Mouse (Mus musculus) neural tube, embryonic 11.5 days (tissue): Measurements from ENCODE around the gene Ccsap. TPM values are rescaled to one million over a fixed set of nuclear protein-coding genes. Genes with fewer than 3 reads are reported as not detected.

Experiments used
- ATAC-seq: fragments of 200-750 bp; cut with Nextera tagmentation; 2 replicates; pipeline ENCODE4 v1.8.0; 2017; ENCODE audit warnings: moderate number of reproducible peaks, mild to moderate bottlenecking, moderate TSS enrichment, moderate library complexity; ENCODE audit not compliant: insufficient read depth, low FRiP score, low TSS enrichment
- DNase-seq: peaks from one replicate; pipeline ENCODE4 v3.0.0-alpha.2; 2015; ENCODE audit warnings: low spot score
- H3K27ac ChIP-seq: fragments of 300-500 bp; sonication (generic); 2 replicates; pipeline ENCODE4 v1.5.1; 2014; ENCODE audit warnings: low read depth, mild to moderate bottlenecking, low read length
- H3K27me3 ChIP-seq: fragments of 300-500 bp; sonication (generic); 2 replicates; pipeline ENCODE4 v1.6.1; 2014; ENCODE audit warnings: mild to moderate bottlenecking, low read length, mixed read lengths; ENCODE audit not compliant: control insufficient read depth, insufficient read depth
- H3K36me3 ChIP-seq: fragments of 300-500 bp; sonication (generic); 2 replicates; pipeline ENCODE4 v1.6.1; 2014; ENCODE audit warnings: mild to moderate bottlenecking, low read length, moderate library complexity, mixed read lengths; ENCODE audit not compliant: control insufficient read depth, insufficient read depth
- H3K4me1 ChIP-seq: fragments of 300-500 bp; sonication (generic); 2 replicates; pipeline ENCODE4 v1.6.1; 2014; ENCODE audit warnings: low read length, mixed read lengths; ENCODE audit not compliant: control insufficient read depth, insufficient read depth
- H3K4me2 ChIP-seq: fragments of 300-500 bp; sonication (generic); 2 replicates; pipeline ENCODE4 v1.6.1; 2014; ENCODE audit warnings: low read depth, mild to moderate bottlenecking, moderate library complexity
- H3K4me3 ChIP-seq: fragments of 300-500 bp; sonication (generic); 2 replicates; pipeline ENCODE4 v1.5.1; 2014; ENCODE audit warnings: low read depth, low read length
- H3K9ac ChIP-seq: fragments of 300-500 bp; sonication (generic); 2 replicates; pipeline ENCODE4 v1.6.1; 2014; ENCODE audit warnings: mild to moderate bottlenecking, low read length
- H3K9me3 ChIP-seq: fragments of 300-500 bp; sonication (generic); 2 replicates; pipeline ENCODE4 v1.6.1; 2016; ENCODE audit warnings: low read length; ENCODE audit not compliant: control insufficient read depth
- WGBS: fragments of 180-500 bp; shearing (Covaris S2); extraction: QIAGEN DNeasy Blood & Tissue Kit; methylation state at CpG from one replicate; pipeline ENCODE4 v1.1.7; 2014; 5-methylcytosine and 5-hydroxymethylcytosine counted together
- polyA plus RNA-seq: library from polyadenylated mRNA; unstranded; fragments of >200 nt; fragmentation: Nextera tagmentation; extraction: Ambion mirVana; gene quantifications from 2 replicates; pipeline ENCODE4 v1.2.1, GENCODE M21; 2014

The Ccsap gene
- polyA plus RNA-seq, 1 experiment from 2014 or later = 6.7 TPM

DNA sequence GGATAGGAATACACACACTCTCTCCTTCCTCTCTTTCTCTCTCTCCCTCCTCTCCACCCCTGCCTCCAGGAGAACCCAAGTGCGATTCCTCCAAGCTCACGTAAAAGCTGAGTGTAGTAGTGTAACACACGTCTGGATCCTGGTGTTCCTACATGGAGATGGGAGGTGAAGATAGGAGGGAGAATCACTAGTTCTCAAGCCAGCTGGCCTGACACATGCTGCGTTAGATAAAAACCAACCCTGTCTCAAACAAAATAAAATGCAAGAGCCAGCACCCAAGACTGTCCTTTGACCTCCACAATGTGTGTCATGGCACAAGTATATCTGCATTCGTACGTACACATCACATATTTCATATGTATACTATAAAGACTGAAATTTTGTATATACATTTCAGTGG is 39.2 kb downstream of the Ccsap start:
- 93% methylated on average over 6 of the region's 6 CpGs for WGBS
- Histone ChIP-seq H3K4me3 (no peak overlapping the region), H3K4me1 (no peaks in the 10 kb centered on the region), H3K36me3 (no peaks in the 10 kb centered on the region), H3K9me3 (no peaks in the 10 kb centered on the region), H3K4me2 (no peak overlapping the region), H3K9ac (no peak overlapping the region), H3K27ac (no peak overlapping the region), H3K27me3 (no peaks in the 10 kb centered on the region)
- DNase-seq = no peak
- no peak for ATAC-seq

- Histone ChIP-seq H3K27me3 (no peaks in the 10 kb centered on the region), H3K9me3 (no peaks in the 10 kb centered on the region), H3K36me3 (no peaks in the 10 kb centered on the region), H3K4me3 (no peak overlapping the region), H3K4me2 (no peak overlapping the region), H3K27ac (no peak overlapping the region), H3K4me1 (no peaks in the 10 kb centered on the region), H3K9ac (no peak overlapping the region)
- ATAC-seq (no peak), DNase-seq (no peak)
- WGBS = 94% methylated on average over 19 of the region's 19 CpGs
These were observed 40.1 kb downstream of the Ccsap start for GRCm38 (mm10) chr8:123819683-123820610.

DNA sequence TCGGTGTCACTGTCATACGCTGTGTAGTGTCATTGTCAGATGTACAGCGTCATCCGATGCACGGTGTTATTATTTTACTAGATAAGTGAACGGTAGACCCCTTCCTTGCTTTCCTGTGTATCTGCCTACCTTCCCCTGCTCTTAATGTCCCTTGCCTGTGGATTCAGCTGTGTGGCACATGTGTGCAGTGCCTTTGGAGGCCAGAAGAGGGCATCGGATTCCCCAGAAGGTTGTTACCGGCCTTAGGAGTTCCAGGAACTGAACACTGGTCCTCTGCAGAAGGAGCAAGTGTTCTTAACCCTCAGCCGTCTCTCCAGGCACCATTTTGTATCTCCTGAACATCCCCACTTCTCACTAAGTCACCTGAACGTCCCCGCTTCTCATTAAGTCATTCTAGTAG is 42.3 kb downstream of the Ccsap start:
- Histone ChIP-seq H3K27me3 (no peaks in the 10 kb centered on the region), H3K4me3 (no peak overlapping the region), H3K27ac (no peak overlapping the region), H3K36me3 (no peaks in the 10 kb centered on the region; the same call in 1 of the 2 replicates), H3K9ac (no peak overlapping the region), H3K4me1 (no peaks in the 10 kb centered on the region), H3K9me3 (no peaks in the 10 kb centered on the region), H3K4me2 (no peak overlapping the region)
- WGBS = 92% methylated on average over 11 of the region's 11 CpGs
- no peak for DNase-seq
- no peak for ATAC-seq

- WGBS = 92% methylated on average over 8 of the region's 8 CpGs
- ATAC-seq = no peak
- no peak overlapping the region for H3K4me2 ChIP-seq
- no peaks in the 10 kb centered on the region for H3K4me1 ChIP-seq
- no peaks in the 10 kb centered on the region; the same call in 1 of the 2 replicates for H3K36me3 ChIP-seq
- no peaks in the 10 kb centered on the region for H3K27me3 ChIP-seq
- no peak overlapping the region for H3K9ac ChIP-seq
- H3K4me3 ChIP-seq = no peak overlapping the region
- H3K27ac ChIP-seq = no peak overlapping the region
- H3K9me3 ChIP-seq = no peaks in the 10 kb centered on the region
- no peak for DNase-seq
These were observed 43.1 kb downstream of the Ccsap start for GRCm38 (mm10) chr8:123816939-123817338.

- H3K4me3 ChIP-seq = no peak overlapping the region
- WGBS = 94% methylated on average over 11 of the region's 11 CpGs
- DNase-seq = no peak
- H3K9ac ChIP-seq = no peak overlapping the region
- H3K27ac ChIP-seq = no peak overlapping the region
- no peaks in the 10 kb centered on the region for H3K27me3 ChIP-seq
- no peak overlapping the region for H3K4me2 ChIP-seq
- H3K36me3 ChIP-seq = peaks cover under 1% of the 10 kb centered on the region
- H3K9me3 ChIP-seq = no peaks in the 10 kb centered on the region
- H3K4me1 ChIP-seq = no peaks in the 10 kb centered on the region
- no peak for ATAC-seq
These were observed 44.7 kb downstream of the Ccsap start for GRCm38 (mm10) chr8:123815325-123815724.

DNA sequence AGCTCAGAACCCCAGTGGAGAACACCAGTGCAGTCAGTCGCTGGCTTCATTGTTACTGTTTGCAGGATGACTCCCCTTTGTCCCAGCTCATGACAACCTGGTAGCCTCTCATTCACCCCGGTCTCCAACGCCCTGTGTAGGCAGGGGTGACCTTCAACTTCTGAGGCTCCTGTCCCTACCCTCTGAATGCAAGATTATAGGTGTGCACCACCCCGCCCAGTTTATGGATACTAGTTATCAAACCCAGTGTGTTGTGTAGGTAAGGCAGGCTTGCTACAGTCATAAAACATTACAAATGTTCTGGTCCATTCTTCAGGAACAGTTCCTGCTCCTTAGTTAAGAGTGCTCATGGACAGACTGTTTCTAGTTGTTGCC is 46.1 kb downstream of the Ccsap start:
- no peak overlapping the region for H3K4me3 ChIP-seq
- 91% methylated on average over 4 of the region's 4 CpGs for WGBS
- no peaks in the 10 kb centered on the region for H3K27me3 ChIP-seq
- ATAC-seq (no peak), DNase-seq (no peak)
- no peak overlapping the region for H3K27ac ChIP-seq
- no peak overlapping the region for H3K4me2 ChIP-seq
- H3K9me3 ChIP-seq = no peaks in the 10 kb centered on the region
- H3K4me1 ChIP-seq = no peaks in the 10 kb centered on the region
- H3K36me3 ChIP-seq = peaks cover 2% of the 10 kb centered on the region
- H3K9ac ChIP-seq = no peak overlapping the region

DNA sequence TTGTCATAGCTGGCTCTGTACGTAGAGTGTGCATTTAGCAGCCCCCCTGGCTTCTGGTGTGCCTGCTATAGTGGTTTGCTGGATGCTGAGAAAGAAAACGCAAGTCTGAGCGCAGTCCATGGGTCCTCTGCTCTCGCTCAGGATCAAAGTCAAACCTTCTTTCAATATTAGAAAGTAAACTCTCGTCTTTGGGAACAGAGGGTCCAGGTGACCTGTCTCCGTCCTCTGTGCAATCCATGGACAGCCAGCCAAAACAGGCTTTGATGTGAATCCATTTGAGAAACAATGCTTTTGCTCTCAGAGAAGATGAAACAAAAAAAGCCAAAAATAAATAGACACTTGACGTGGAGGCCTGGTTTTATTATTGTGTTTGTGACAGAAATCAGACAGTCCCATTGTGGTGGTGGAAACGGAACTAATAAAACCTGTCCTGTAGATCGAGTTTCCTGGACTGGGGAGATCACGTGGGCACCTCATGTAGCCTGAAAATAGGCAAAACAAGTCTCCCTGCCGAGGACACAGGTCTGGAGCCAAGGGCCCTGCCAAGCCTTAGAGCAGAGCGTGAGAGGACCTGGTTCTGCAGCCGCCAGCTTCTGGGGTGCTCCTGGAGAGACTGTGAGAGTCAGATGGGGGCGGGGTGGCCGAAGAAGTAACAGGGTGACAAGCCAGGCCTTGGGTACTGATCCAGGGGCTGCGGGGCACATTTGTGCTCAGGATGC is 46.7 kb downstream of the Ccsap start:
- H3K9me3 ChIP-seq = no peaks in the 10 kb centered on the region
- 85% methylated on average over 16 of the region's 16 CpGs for WGBS
- no peaks in the 10 kb centered on the region for H3K4me1 ChIP-seq
- ATAC-seq (no peak), DNase-seq (no peak)
- H3K27ac ChIP-seq = no peak overlapping the region
- H3K36me3 ChIP-seq = peaks cover 2% of the 10 kb centered on the region
- H3K4me2 ChIP-seq = no peak overlapping the region
- no peak overlapping the region for H3K4me3 ChIP-seq
- no peaks in the 10 kb centered on the region for H3K27me3 ChIP-seq
- H3K9ac ChIP-seq = no peak overlapping the region

GRCm38 (mm10) chr8:123812227-123812626 is 47.8 kb downstream of the Ccsap start:
- ATAC-seq = no peak
- peaks cover 6% of the 10 kb centered on the region for H3K4me1 ChIP-seq
- H3K36me3 ChIP-seq = peaks cover 2% of the 10 kb centered on the region

More at GRCm38 (mm10) chr8:123812227-123812626, 47.8 kb downstream of the Ccsap start:
- Histone ChIP-seq H3K9me3 (no peaks in the 10 kb centered on the region), H3K4me3 (no peak overlapping the region), H3K4me2 (no peak overlapping the region), H3K27me3 (no peaks in the 10 kb centered on the region), H3K9ac (no peak overlapping the region), H3K27ac (no peak overlapping the region)
- 86% methylated on average over 5 of the region's 5 CpGs for WGBS
- no peak for DNase-seq
